In the genomic region with DNA sequence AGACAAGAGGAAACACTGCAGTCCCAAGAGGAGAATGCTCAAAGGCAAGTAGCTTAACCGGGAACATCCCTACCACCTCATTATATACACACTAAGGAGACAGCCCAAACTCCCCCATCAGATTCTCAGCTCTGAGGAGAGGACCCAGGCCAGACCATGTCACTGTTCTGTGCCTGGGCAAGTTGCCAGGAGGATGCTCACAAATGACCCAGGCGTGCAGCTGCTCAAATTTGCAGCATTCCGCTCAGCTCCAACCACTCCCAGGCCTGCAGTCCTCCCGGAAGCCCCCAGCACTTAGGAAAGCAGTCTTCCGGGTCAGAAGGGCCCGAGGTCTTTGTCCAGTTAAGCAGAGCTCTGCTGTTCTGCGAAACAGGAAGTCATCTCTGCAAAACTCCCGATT, we compare ENCODE assay signal across 8 mouse cellular contexts. TPM values are rescaled to one million over a fixed set of nuclear protein-coding genes. Genes with fewer than 3 reads are reported as not detected.
DNase-seq lines count a peak whose midpoint lies in the region; ATAC-seq lines count a peak whose summit lies in the region.

No protein-coding gene starts in this region.

- DNase-seq in forebrain, embryonic 11.5 days (ENCODE audit: low spot score) = no peak
- DNase-seq in R1 (ENCODE audit: low read depth, low spot score) (peak; percentile 49), adipocyte (ENCODE audit: low spot score) (no peak)
- DNase-seq in kidney, postnatal 14 days = peak; percentile 88
- no peak for DNase-seq in right cerebral cortex, adult 18-20 months

- H3K4me2 ChIP-seq in forebrain, embryonic 13.5 days = no peak overlapping the region
- H3K4me2 ChIP-seq in forebrain, embryonic 11.5 days (ENCODE audit: low read depth, low read length, severe bottlenecking) = no peak overlapping the region
- no peak overlapping the region for H3K4me2 ChIP-seq in heart, embryonic 12.5 days
- H3K4me2 ChIP-seq in stomach, embryonic 15.5 days = peak overlapping the region; percentile 21

- H3K4me1 ChIP-seq in forebrain, embryonic 13.5 days = peaks cover 25% of the 10 kb centered on the region
- H3K4me1 ChIP-seq in forebrain, embryonic 11.5 days (replicated peaks; ENCODE audit: control insufficient read depth, insufficient read depth, low read length) = no peaks in the 10 kb centered on the region
- peaks cover 91% of the 10 kb centered on the region for H3K4me1 ChIP-seq in heart, embryonic 12.5 days (replicated peaks)
- peaks cover 55% of the 10 kb centered on the region for H3K4me1 ChIP-seq in stomach, embryonic 15.5 days

- no peaks in the 10 kb centered on the region for H3K27me3 ChIP-seq in forebrain, embryonic 13.5 days
- H3K27me3 ChIP-seq in forebrain, embryonic 11.5 days (ENCODE audit: control insufficient read depth, insufficient read depth, low read length) = no peaks in the 10 kb centered on the region
- no peaks in the 10 kb centered on the region for H3K27me3 ChIP-seq in heart, embryonic 12.5 days (replicated peaks)
- no peaks in the 10 kb centered on the region for H3K27me3 ChIP-seq in stomach, embryonic 15.5 days (replicated peaks)

- peak; percentile 17; the same call in 1 of the 2 replicates for ATAC-seq in forebrain, embryonic 13.5 days
- ATAC-seq in forebrain, embryonic 11.5 days (replicated peaks; ENCODE audit: low FRiP score) = no peak
- ATAC-seq in heart, embryonic 12.5 days (ENCODE audit: insufficient number of reproducible peaks, low FRiP score) = 0 out of 2 replicates have a peak, but pooled peaks have one; percentile 19
- peak; percentile 33; the same call in 1 of the 2 replicates for ATAC-seq in stomach, embryonic 15.5 days (ENCODE audit: insufficient read depth, low FRiP score, low read depth)

- no peaks in the 10 kb centered on the region for H3K9me3 ChIP-seq in forebrain, embryonic 13.5 days (replicated peaks)
- H3K9me3 ChIP-seq in forebrain, embryonic 11.5 days (ENCODE audit: control insufficient read depth, low read length) = no peaks in the 10 kb centered on the region
- no peaks in the 10 kb centered on the region for H3K9me3 ChIP-seq in heart, embryonic 12.5 days (replicated peaks)
- no peaks in the 10 kb centered on the region for H3K9me3 ChIP-seq in stomach, embryonic 15.5 days

- H3K27ac ChIP-seq in forebrain, embryonic 13.5 days = peak overlapping the region; percentile 36; the same call in 1 of the 2 replicates
- no peak overlapping the region for H3K27ac ChIP-seq in forebrain, embryonic 11.5 days (ENCODE audit: low read depth, low read length)
- peak overlapping the region; percentile 49; the same call in 1 of the 2 replicates for H3K27ac ChIP-seq in heart, embryonic 12.5 days (ENCODE audit: poor library complexity, severe bottlenecking)
- peak overlapping the region; percentile 61; the same call in 1 of the 2 replicates for H3K27ac ChIP-seq in stomach, embryonic 15.5 days

- H3K4me3 ChIP-seq in forebrain, embryonic 13.5 days = no peak overlapping the region
- no peak overlapping the region for H3K4me3 ChIP-seq in forebrain, embryonic 11.5 days (ENCODE audit: low read depth, low read length)
- H3K4me3 ChIP-seq in heart, embryonic 12.5 days = no peak overlapping the region
- no peak overlapping the region for H3K4me3 ChIP-seq in stomach, embryonic 15.5 days (replicated peaks)

- 59% methylated on average over 8 of the region's 8 CpGs for WGBS in forebrain, embryonic 13.5 days
- 75% methylated on average over 8 of the region's 8 CpGs for WGBS in forebrain, embryonic 11.5 days
- WGBS in heart, embryonic 12.5 days = 39% methylated on average over 8 of the region's 8 CpGs
- 29% methylated on average over 8 of the region's 8 CpGs for WGBS in stomach, embryonic 15.5 days

- no peak overlapping the region for H3K9ac ChIP-seq in forebrain, embryonic 13.5 days
- no peak overlapping the region for H3K9ac ChIP-seq in forebrain, embryonic 11.5 days (ENCODE audit: low read length)
- H3K9ac ChIP-seq in heart, embryonic 12.5 days = peak overlapping the region; percentile 12; the same call in 1 of the 2 replicates
- H3K9ac ChIP-seq in stomach, embryonic 15.5 days = no peak overlapping the region

- H3K36me3 ChIP-seq in forebrain, embryonic 13.5 days (ENCODE audit: poor library complexity, severe bottlenecking) = no peaks in the 10 kb centered on the region
- H3K36me3 ChIP-seq in forebrain, embryonic 11.5 days (ENCODE audit: control insufficient read depth, insufficient read depth, low read length) = no peaks in the 10 kb centered on the region
- H3K36me3 ChIP-seq in heart, embryonic 12.5 days = no peaks in the 10 kb centered on the region
- H3K36me3 ChIP-seq in stomach, embryonic 15.5 days = no peaks in the 10 kb centered on the region

RNA-seq across cellular contexts. Expression of gene Stk24, which starts 31.6 kb away (rescaled TPM):
- polyA plus RNA-seq in forebrain, embryonic 13.5 days (2015; fragmentation: Nextera tagmentation; extraction: Ambion mirVana) = 24.3 and 26.1 TPM in 2 replicates
- polyA plus RNA-seq in forebrain, embryonic 11.5 days (2014; fragmentation: Nextera tagmentation; extraction: Ambion mirVana) = 50.0 and 51.1 TPM in 2 replicates
- 52.9 and 55.6 TPM in 2 replicates for polyA plus RNA-seq in heart, embryonic 12.5 days (2016; fragmentation: Nextera tagmentation; extraction: Ambion mirVana)
- 44.2 and 44.5 TPM in 2 replicates for polyA plus RNA-seq in stomach, embryonic 15.5 days (2015; fragmentation: Nextera tagmentation; extraction: Ambion mirVana)

Comparison
In these comparisons a context has a peak if more than half of its experiments do, and no peak if none do; other contexts are left out.
1. DNase-seq: peak in R1 (single experiment) and kidney, postnatal 14 days (single experiment); none in forebrain, embryonic 11.5 days (single experiment), adipocyte (single experiment) and right cerebral cortex, adult 18-20 months (single experiment).